Mouse (Mus musculus): ENCODE data around the gene Efnb3.

DNA sequence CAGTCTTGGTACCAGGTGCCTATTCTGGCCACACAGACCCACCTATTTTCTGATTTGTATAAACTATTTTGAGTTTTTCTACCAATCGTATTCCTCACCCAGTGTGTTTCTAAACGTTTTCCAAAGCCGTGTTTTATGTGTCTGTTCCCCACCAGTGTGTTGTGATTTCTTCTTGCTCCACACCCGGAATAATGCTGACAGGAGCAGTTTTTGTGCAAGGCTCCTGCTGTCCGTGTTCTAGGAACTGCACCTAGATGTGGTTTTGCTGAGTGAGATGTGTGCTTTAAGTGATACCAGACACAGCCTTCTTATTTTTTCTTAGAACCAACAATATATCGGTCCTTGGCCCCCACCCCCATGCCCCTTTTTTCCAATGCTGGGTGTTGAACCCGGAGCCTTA is 24.0 kb upstream of the Efnb3 start:
- TF ChIP-seq ZNF384 (IDR thresholded peaks at IDR 0.05; ENCODE audit: low read depth, low read length) (no peak), USF1 (IDR thresholded peaks at IDR 0.05; ENCODE audit: low read depth, low read length) (no peak), TBP (conservative IDR thresholded peaks at IDR 0.05; ENCODE audit: low read depth, low read length) (no peak)
